Mouse (Mus musculus) urinary bladder, adult 18-20 months (tissue): Measurements from ENCODE around the gene Lrrc72.

Experiments
- DNase-seq, 2 experiments: peaks; one replicate each; pipeline ENCODE4 v3.0.0; 2022; ENCODE audit warnings: low spot score in 2 of 2, mixed read lengths in 2 of 2

Lrrc72 gene

GRCm38 (mm10) chr12:36189610-36190009, 63.6 kb downstream of the Lrrc72 start:
- DNase-seq, result no peak

- no peak for DNase-seq
These were observed 66.1 kb downstream of the Lrrc72 start for GRCm38 (mm10) chr12:36187081-36187480.

GRCm38 (mm10) chr12:36182570-36182969, 70.6 kb downstream of the Lrrc72 start:
- DNase-seq, result no peak

GRCm38 (mm10) chr12:36177227-36177626, 76.0 kb downstream of the Lrrc72 start:
- no peak for DNase-seq

- no peak for DNase-seq
These were observed 87.9 kb downstream of the Lrrc72 start for GRCm38 (mm10) chr12:36165299-36165698.

- DNase-seq, result no peak
These were observed 88.9 kb downstream of the Lrrc72 start for GRCm38 (mm10) chr12:36164126-36164791.
